Mouse (Mus musculus) heart, adult 2 months (tissue): Measurements from ENCODE around the gene Ddn.

ENCODE experiments used
- CTCF ChIP-seq: fragments of 200-600 bp; IDR thresholded peaks from 2 replicates; pipeline ENCODE4 v1.8.1; 2022; ENCODE audit warnings: antibody characterized with exemption, mild to moderate bottlenecking, moderate library complexity
- EP300 ChIP-seq: fragments of 200-500 bp; IDR thresholded peaks from 2 replicates; pipeline ENCODE4 v1.6.1; 2011; ENCODE audit warnings: low read depth, low read length, control low read depth; ENCODE audit not compliant: insufficient read depth
- POLR2A ChIP-seq: fragments of 200-500 bp; IDR thresholded peaks from 2 replicates; pipeline ENCODE4 v1.6.1; 2011; ENCODE audit warnings: mild to moderate bottlenecking, low read depth, low read length, control low read depth; ENCODE audit not compliant: insufficient read depth

DNA sequence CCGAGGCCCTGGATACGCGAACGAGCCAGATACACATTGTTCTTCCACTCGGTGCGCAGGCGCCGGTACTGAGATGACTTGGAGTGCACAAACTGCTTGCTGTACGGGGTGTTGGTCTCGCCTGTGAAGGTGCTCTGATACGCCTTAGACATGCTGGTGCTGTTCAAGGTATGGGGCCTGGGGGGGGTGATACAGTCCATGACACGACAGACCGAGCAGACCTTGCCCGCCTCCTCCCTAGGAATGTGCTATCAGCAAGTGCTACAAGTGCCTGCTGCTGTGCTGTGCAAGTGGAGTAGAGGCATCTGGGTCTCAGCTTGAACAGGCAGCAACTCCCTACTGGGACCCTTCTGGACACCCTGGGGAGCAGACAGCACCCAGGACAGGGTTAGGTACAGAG, 26.0 kb upstream of the Ddn start:
- TF ChIP-seq CTCF (no peak), POLR2A (no peak), EP300 (no peak)
